ENCODE assay signal across 18 mouse cellular contexts in the genomic region with DNA sequence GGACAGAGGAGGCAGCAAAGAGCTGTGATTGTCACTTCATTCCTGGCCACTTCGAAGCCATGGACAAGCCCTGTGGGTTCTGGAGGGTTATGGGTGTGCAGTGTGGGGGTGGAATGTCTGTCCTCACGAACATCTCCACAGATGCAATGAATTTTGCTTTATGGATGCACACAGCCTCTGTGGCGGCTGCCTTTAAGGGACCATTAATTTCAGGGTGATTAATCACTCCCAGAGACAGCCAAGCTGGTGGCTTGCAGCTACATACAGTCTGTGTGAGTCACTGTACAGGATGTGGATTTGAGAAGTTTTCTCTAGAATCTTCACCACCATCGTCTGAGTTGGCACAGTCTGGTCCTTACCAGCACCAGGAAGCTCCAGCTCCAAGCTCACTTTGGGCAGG. TPM values are rescaled to one million over a fixed set of nuclear protein-coding genes. Genes with fewer than 3 reads are reported as not detected.
DNase-seq lines count a peak whose midpoint lies in the region; ATAC-seq lines count a peak whose summit lies in the region.
"Had no signal": no experiment of that assay in that cellular context is flagged by ENCODE, and none has a peak within 500 bp of the region (broad histone marks: within the 10 kb centered on the region; RNA-seq: fewer than 3 reads in every experiment).

No protein-coding gene starts in this region.

- 0 out of 2 replicates have a peak overlapping the region, but pooled peaks have one; percentile 37 for H3K27ac ChIP-seq in kidney, embryonic 15.5 days
- no peak overlapping the region for H3K27ac ChIP-seq in neural tube, embryonic 13.5 days (replicated peaks)
- H3K27ac ChIP-seq: liver, embryonic 15.5 days had no signal

- no peaks in the 10 kb centered on the region for H3K36me3 ChIP-seq in kidney, embryonic 15.5 days
- H3K36me3 ChIP-seq in neural tube, embryonic 13.5 days, result no peaks in the 10 kb centered on the region
- H3K36me3 ChIP-seq: liver, embryonic 15.5 days had no signal

- H3K4me3 ChIP-seq in kidney, embryonic 15.5 days (replicated peaks), result no peak overlapping the region
- no peak overlapping the region for H3K4me3 ChIP-seq in neural tube, embryonic 13.5 days
- H3K4me3 ChIP-seq: liver, embryonic 15.5 days; megakaryocyte, embryonic 14.5 days had no signal

- ATAC-seq in kidney, embryonic 15.5 days (replicated peaks; ENCODE audit: low FRiP score), result peak; percentile 88
- ATAC-seq in neural tube, embryonic 13.5 days (ENCODE audit: low read depth), result peak; percentile 69; the same call in 1 of the 2 replicates
- no peak for ATAC-seq in megakaryocyte-erythroid progenitor cell, adult 5-6 weeks (replicated peaks; ENCODE audit: low FRiP score, low TSS enrichment, poor library complexity, severe bottlenecking)
- ATAC-seq: forebrain, embryonic 16.5 days had no signal

- DNase-seq in kidney, postnatal 25 days, result no peak
- DNase-seq in 416B (ENCODE audit: low read depth), result peak; percentile 9
- peak; percentile 16 for DNase-seq in brain, adult 2 months (ENCODE audit: low read depth, low spot score)
- DNase-seq in gastrocnemius, postnatal 25 days, result no peak
- DNase-seq: adrenal gland, postnatal 10 days; cerebellum, adult 18-20 months; kidney, postnatal 14 days; layer of hippocampus, adult 9-11 months; lung, postnatal 14 days had no signal

- H3K4me1 ChIP-seq in kidney, embryonic 15.5 days, result peaks cover 10% of the 10 kb centered on the region
- H3K4me1 ChIP-seq in neural tube, embryonic 13.5 days (replicated peaks), result 0 out of 2 replicates have a peak, but pooled peaks cover 5% of the 10 kb centered on the region
- H3K4me1 ChIP-seq: liver, embryonic 15.5 days had no signal

- H3K9me3 ChIP-seq in kidney, embryonic 15.5 days (replicated peaks), result no peaks in the 10 kb centered on the region
- H3K9me3 ChIP-seq in neural tube, embryonic 13.5 days, result no peaks in the 10 kb centered on the region
- H3K9me3 ChIP-seq: liver, embryonic 15.5 days; megakaryocyte, embryonic 14.5 days had no signal

- no peak overlapping the region for H3K9ac ChIP-seq in kidney, embryonic 15.5 days
- H3K9ac ChIP-seq in neural tube, embryonic 13.5 days, result no peak overlapping the region
- H3K9ac ChIP-seq: liver, embryonic 15.5 days had no signal

- H3K27me3 ChIP-seq in kidney, embryonic 15.5 days, result no peaks in the 10 kb centered on the region
- no peaks in the 10 kb centered on the region for H3K27me3 ChIP-seq in neural tube, embryonic 13.5 days
- H3K27me3 ChIP-seq: liver, embryonic 15.5 days; megakaryocyte, embryonic 14.5 days had no signal

- WGBS in kidney, embryonic 15.5 days, result 16% methylated on average over 4 of the region's 4 CpGs
- WGBS in neural tube, embryonic 13.5 days, result 44% methylated on average over 4 of the region's 4 CpGs

- H3K4me2 ChIP-seq in kidney, embryonic 15.5 days, result no peak overlapping the region
- no peak overlapping the region for H3K4me2 ChIP-seq in neural tube, embryonic 13.5 days
- H3K4me2 ChIP-seq: liver, embryonic 15.5 days had no signal

RNA-seq across cellular contexts. Expression of a gene that starts 17.9 kb away (rescaled TPM):
- polyA plus RNA-seq in kidney, embryonic 15.5 days (2015; fragmentation: Nextera tagmentation; extraction: Ambion mirVana), result 0.18 and 0.60 TPM in 2 replicates
- polyA plus RNA-seq in neural tube, embryonic 13.5 days (2015; fragmentation: Nextera tagmentation; extraction: Ambion mirVana), result 0.76 and 0.98 TPM in 2 replicates
- not detected in 2 replicates for total RNA-seq in megakaryocyte-erythroid progenitor cell, adult 5-6 weeks (2014; fragmentation: Nextera tagmentation)
- total RNA-seq in megakaryocyte-erythroid progenitor cell, adult 5-6 weeks (2017), result not detected in 2 replicates
- under 1 TPM; 0.16 to 0.18 TPM for total RNA-seq in gastrocnemius, postnatal 25 days (2021)
- total RNA-seq: common myeloid progenitor, adult 5-6 weeks; granulocyte monocyte progenitor cell, adult 5-6 weeks; MEL had no signal

RNA-seq across cellular contexts. Expression of a gene that starts 59.9 kb away (rescaled TPM):
- 8.9 and 11.3 TPM in 2 replicates for polyA plus RNA-seq in kidney, embryonic 15.5 days (2015; fragmentation: Nextera tagmentation; extraction: Ambion mirVana)
- 5.4 and 7.2 TPM in 2 replicates for polyA plus RNA-seq in neural tube, embryonic 13.5 days (2015; fragmentation: Nextera tagmentation; extraction: Ambion mirVana)
- not detected in 2 replicates for total RNA-seq in megakaryocyte-erythroid progenitor cell, adult 5-6 weeks (2014; fragmentation: Nextera tagmentation)
- total RNA-seq in megakaryocyte-erythroid progenitor cell, adult 5-6 weeks (2017), result 2.2 and 7.9 TPM in 2 replicates
- 1 to 10 TPM; 1.4 to 4.0 TPM for total RNA-seq in gastrocnemius, postnatal 25 days (2021)
- total RNA-seq: granulocyte monocyte progenitor cell, adult 5-6 weeks; MEL had no signal

Comparison
In these comparisons a context has a peak if more than half of its experiments do, and no peak if none do; other contexts are left out.
1. DNase-seq: peak in 416B (single experiment) and brain, adult 2 months (single experiment); none in kidney, postnatal 25 days (0 of 2) and gastrocnemius, postnatal 25 days (single experiment).